Mouse (Mus musculus) heart, embryonic 14.5 days (tissue): ENCODE results near the gene Creb3l2. TPM values are rescaled to one million over a fixed set of nuclear protein-coding genes. Genes with fewer than 3 reads are reported as not detected.

Experiments used
- ATAC-seq: fragments of 200-750 bp; cut with Nextera tagmentation; 2 replicates; pipeline ENCODE4 v1.8.0; 2017; ENCODE audit warnings: low read depth, moderate TSS enrichment; ENCODE audit not compliant: insufficient number of reproducible peaks, insufficient read depth, low FRiP score
- H3K27ac ChIP-seq, 2 experiments: fragments of 200-500 bp in 1 of 2; fragments of 300-500 bp in 1 of 2; sonication (generic) in 1 of 2; replicated peaks in 1 of 2; 2 replicates each; pipeline ENCODE4 v1.5.1; 2012 to 2014; ENCODE audit warnings: low read depth in 2 of 2, low read length in 2 of 2, control low read depth in 1 of 2, mild to moderate bottlenecking in 1 of 2, mixed read lengths in 1 of 2; ENCODE audit not compliant: control insufficient read depth in 1 of 2, insufficient read depth in 1 of 2
- H3K27me3 ChIP-seq: fragments of 300-500 bp; sonication (generic); 2 replicates; pipeline ENCODE4 v1.6.1; 2014; ENCODE audit warnings: mild to moderate bottlenecking, low read length, control low read depth; ENCODE audit not compliant: control insufficient read depth, insufficient read depth
- H3K36me3 ChIP-seq: fragments of 300-500 bp; sonication (generic); 2 replicates; pipeline ENCODE4 v1.6.1; 2014; ENCODE audit warnings: mild to moderate bottlenecking, control low read depth, low read length, mixed read lengths; ENCODE audit not compliant: control insufficient read depth, insufficient read depth
- H3K4me1 ChIP-seq, 2 experiments: fragments of 200-500 bp in 1 of 2; fragments of 300-500 bp in 1 of 2; sonication (generic) in 1 of 2; 2 replicates each; pipeline ENCODE4 v1.6.1; 2012 to 2014; ENCODE audit warnings: low read length in 2 of 2, control low read depth in 1 of 2, mixed read lengths in 1 of 2; ENCODE audit not compliant: control insufficient read depth in 2 of 2, insufficient read depth in 2 of 2
- H3K4me2 ChIP-seq: fragments of 300-500 bp; sonication (generic); 2 replicates; pipeline ENCODE4 v1.6.1; 2014; ENCODE audit warnings: mild to moderate bottlenecking, low read length
- H3K4me3 ChIP-seq, 2 experiments: fragments of 200-500 bp in 1 of 2; fragments of 300-500 bp in 1 of 2; sonication (generic) in 1 of 2; 2 replicates each; pipeline ENCODE4 v1.5.1; 2012 to 2014; ENCODE audit warnings: low read length in 2 of 2, mild to moderate bottlenecking in 2 of 2, control low read depth in 1 of 2, low read depth in 1 of 2, moderate library complexity in 1 of 2; ENCODE audit not compliant: control insufficient read depth in 1 of 2, insufficient read depth in 1 of 2
- H3K9ac ChIP-seq: fragments of 300-500 bp; sonication (generic); 2 replicates; pipeline ENCODE4 v1.6.1; 2014; ENCODE audit warnings: mild to moderate bottlenecking, low read length
- H3K9me3 ChIP-seq: fragments of 300-500 bp; sonication (generic); 2 replicates; pipeline ENCODE4 v1.6.1; 2016; ENCODE audit warnings: low read length, control low read depth; ENCODE audit not compliant: control insufficient read depth
- WGBS: fragments of 180-500 bp; shearing (Covaris S2); extraction: QIAGEN DNeasy Blood & Tissue Kit; methylation state at CpG from one replicate; pipeline ENCODE4 v1.1.7; 2014; 5-methylcytosine and 5-hydroxymethylcytosine counted together
- polyA plus RNA-seq: library from polyadenylated mRNA; unstranded; fragments of >200 nt; fragmentation: Nextera tagmentation; extraction: Ambion mirVana; gene quantifications from 2 replicates; pipeline ENCODE4 v1.2.1, GENCODE M21; 2014

Gene Creb3l2
- polyA plus RNA-seq, 1 experiment from 2014 or later = 39.9 TPM

GRCm38 (mm10) chr6:37298982-37299381 lies 143.0 kb downstream of the Creb3l2 start:
- H3K27me3 ChIP-seq = peaks cover 21% of the 10 kb centered on the region
- 30% methylated on average over 4 of the region's 4 CpGs for WGBS
- no peaks in the 10 kb centered on the region for H3K36me3 ChIP-seq
- H3K4me3 ChIP-seq = peak overlapping the region; percentile 55 to 67; a peak in 3 of 4 replicates
- peak overlapping the region; percentile 65; the same call in 1 of the 2 replicates for H3K9ac ChIP-seq
- H3K4me1 ChIP-seq = peaks cover 5 to 6% of the 10 kb centered on the region in 2 experiments; a peak in 2 of 4 replicates
- peak overlapping the region; percentile 92 for H3K4me2 ChIP-seq
- ATAC-seq = no peak
- H3K27ac ChIP-seq = no peak overlapping the region
- no peaks in the 10 kb centered on the region for H3K9me3 ChIP-seq

GRCm38 (mm10) chr6:37297744-37298482 lies 144.0 kb downstream of the Creb3l2 start:
- peaks cover 5 to 6% of the 10 kb centered on the region in 2 experiments; a peak in 2 of 4 replicates for H3K4me1 ChIP-seq
- no peak for ATAC-seq
- no peak overlapping the region for H3K27ac ChIP-seq
- H3K9ac ChIP-seq = no peak overlapping the region
- no peak overlapping the region for H3K4me2 ChIP-seq
- no peak overlapping the region for H3K4me3 ChIP-seq
- H3K9me3 ChIP-seq = no peaks in the 10 kb centered on the region
- peaks cover 21% of the 10 kb centered on the region for H3K27me3 ChIP-seq
- no peaks in the 10 kb centered on the region for H3K36me3 ChIP-seq
- 39% methylated on average over 8 of the region's 8 CpGs for WGBS

- no peak for ATAC-seq
- Histone ChIP-seq H3K27ac (no peak overlapping the region), H3K4me3 (no peak overlapping the region), H3K4me2 (no peak overlapping the region), H3K27me3 (no peaks in the 10 kb centered on the region; the same call in 1 of the 2 replicates), H3K36me3 (no peaks in the 10 kb centered on the region), H3K9me3 (no peaks in the 10 kb centered on the region), H3K9ac (no peak overlapping the region), H3K4me1 (peaks cover 2 to 10% of the 10 kb centered on the region in 2 experiments; a peak in 3 of 4 replicates)
- 93% methylated on average over 2 of the region's 2 CpGs for WGBS
Observed at GRCm38 (mm10) chr6:37292068-37292467, 149.9 kb downstream of the Creb3l2 start.

GRCm38 (mm10) chr6:37291171-37291570 lies 150.8 kb downstream of the Creb3l2 start:
- no peaks in the 10 kb centered on the region for H3K27me3 ChIP-seq
- no peaks in the 10 kb centered on the region for H3K36me3 ChIP-seq
- H3K9ac ChIP-seq = no peak overlapping the region
- H3K9me3 ChIP-seq = no peaks in the 10 kb centered on the region
- no peak overlapping the region for H3K27ac ChIP-seq
- H3K4me1 ChIP-seq = peaks cover 2 to 10% of the 10 kb centered on the region in 2 experiments; a peak in 3 of 4 replicates
- WGBS = 83% methylated on average over 1 of the region's 1 CpGs
- H3K4me3 ChIP-seq = no peak overlapping the region
- H3K4me2 ChIP-seq = no peak overlapping the region
- ATAC-seq = no peak

- H3K36me3 ChIP-seq = no peaks in the 10 kb centered on the region
- H3K27me3 ChIP-seq = no peaks in the 10 kb centered on the region
- no peak overlapping the region for H3K27ac ChIP-seq
- H3K4me3 ChIP-seq = no peak overlapping the region
- H3K9me3 ChIP-seq = no peaks in the 10 kb centered on the region
- H3K4me2 ChIP-seq = no peak overlapping the region
- H3K4me1 ChIP-seq = peaks cover 2 to 10% of the 10 kb centered on the region in 2 experiments; a peak in 3 of 4 replicates
- WGBS = 93% methylated on average over 3 of the region's 3 CpGs
- no peak for ATAC-seq
- H3K9ac ChIP-seq = no peak overlapping the region
Observed at GRCm38 (mm10) chr6:37290691-37291090, 151.3 kb downstream of the Creb3l2 start.

- peaks cover 10 to 30% of the 10 kb centered on the region in 2 experiments for H3K4me1 ChIP-seq
- ATAC-seq = no peak
- H3K27me3 ChIP-seq = no peaks in the 10 kb centered on the region
- no peak overlapping the region for H3K27ac ChIP-seq
- no peak overlapping the region for H3K4me2 ChIP-seq
- no peaks in the 10 kb centered on the region for H3K36me3 ChIP-seq
- no peaks in the 10 kb centered on the region for H3K9me3 ChIP-seq
- 86% methylated on average over 4 of the region's 4 CpGs for WGBS
- H3K9ac ChIP-seq = no peak overlapping the region
- H3K4me3 ChIP-seq = no peak overlapping the region
Observed at GRCm38 (mm10) chr6:37286134-37286533, 155.8 kb downstream of the Creb3l2 start.

- Histone ChIP-seq H3K4me1 (peaks cover 7 to 25% of the 10 kb centered on the region in 2 experiments), H3K27ac (no peak overlapping the region), H3K9ac (no peak overlapping the region), H3K4me3 (no peak overlapping the region), H3K27me3 (no peaks in the 10 kb centered on the region), H3K9me3 (no peaks in the 10 kb centered on the region), H3K36me3 (no peaks in the 10 kb centered on the region), H3K4me2 (no peak overlapping the region)
- 90% methylated on average over 9 of the region's 9 CpGs for WGBS
- no peak for ATAC-seq
Observed at GRCm38 (mm10) chr6:37284879-37285278, 157.1 kb downstream of the Creb3l2 start.
